Mouse (Mus musculus): ENCODE measurements around the gene Prkce. TPM values are rescaled to one million over a fixed set of nuclear protein-coding genes. Genes with fewer than 3 reads are reported as not detected.

The Prkce gene
- polyA plus RNA-seq, 2 experiments = 0.32 to 0.37 TPM

- Histone ChIP-seq H3K27me3 (ENCODE audit: control insufficient read depth, insufficient read depth, low read length) (no peaks in the 10 kb centered on the region), H3K4me2 (ENCODE audit: low read depth) (no peak overlapping the region), H3K9ac (replicated peaks) (no peak overlapping the region), H3K4me3 (ENCODE audit: insufficient read depth in 1 of 2, low read depth in 2 of 2, low read length in 2 of 2) (no peak overlapping the region), H3K36me3 (replicated peaks; ENCODE audit: control insufficient read depth, insufficient read depth, low read depth) (no peaks in the 10 kb centered on the region), H3K9me3 (ENCODE audit: control insufficient read depth, low read length) (no peaks in the 10 kb centered on the region), H3K4me1 (replicated peaks; ENCODE audit: control insufficient read depth in 2 of 2, insufficient read depth in 2 of 2, low read length in 1 of 2) (peaks cover 3 to 10% of the 10 kb centered on the region in 2 experiments; a peak in 3 of 4 replicates), H3K27ac (no peak overlapping the region)
- TF ChIP-seq CTCF (IDR thresholded peaks at IDR 0.05; ENCODE audit: low read depth) (no peak), EP300 (IDR thresholded peaks at IDR 0.05; ENCODE audit: low read depth) (no peak)
- ATAC-seq (ENCODE audit: insufficient read depth) (no peak), DNase-seq (ENCODE audit: low read depth in 3 of 3, low spot score in 3 of 3) (no peak)
- 60% methylated on average over 4 of the region's 4 CpGs for WGBS (ENCODE audit: insufficient replicate concordance)
These were observed 160.4 kb downstream of the Prkce start for GRCm38 (mm10) chr17:86327958-86328357.

- Histone ChIP-seq H3K27me3 (ENCODE audit: control insufficient read depth, insufficient read depth, low read length) (no peaks in the 10 kb centered on the region), H3K4me1 (replicated peaks; ENCODE audit: control insufficient read depth in 2 of 2, insufficient read depth in 2 of 2, low read length in 1 of 2) (peaks cover 0 to 4% of the 10 kb centered on the region in 2 experiments; a peak in 2 of 4 replicates), H3K9me3 (ENCODE audit: control insufficient read depth, low read length) (no peaks in the 10 kb centered on the region), H3K27ac (no peak overlapping the region), H3K9ac (replicated peaks) (no peak overlapping the region), H3K4me3 (ENCODE audit: insufficient read depth in 1 of 2, low read depth in 2 of 2, low read length in 2 of 2) (no peak overlapping the region), H3K36me3 (replicated peaks; ENCODE audit: control insufficient read depth, insufficient read depth, low read depth) (no peaks in the 10 kb centered on the region), H3K4me2 (ENCODE audit: low read depth) (peak overlapping the region; percentile 45)
- WGBS (ENCODE audit: insufficient replicate concordance) = 32% methylated on average over 16 of the region's 16 CpGs
- no peak for DNase-seq (ENCODE audit: low read depth in 3 of 3, low spot score in 3 of 3)
- TF ChIP-seq EP300 (IDR thresholded peaks at IDR 0.05; ENCODE audit: low read depth) (no peak), CTCF (IDR thresholded peaks at IDR 0.05; ENCODE audit: low read depth) (no peak)
- no peak for ATAC-seq (ENCODE audit: insufficient read depth)
These were observed 161.9 kb downstream of the Prkce start for GRCm38 (mm10) chr17:86329273-86330075.

GRCm38 (mm10) chr17:86330076-86330955 is 162.7 kb downstream of the Prkce start:
- Histone ChIP-seq H3K27me3 (ENCODE audit: control insufficient read depth, insufficient read depth, low read length) (no peaks in the 10 kb centered on the region), H3K4me2 (ENCODE audit: low read depth) (no peak overlapping the region), H3K27ac (no peak overlapping the region), H3K4me3 (ENCODE audit: insufficient read depth in 1 of 2, low read depth in 2 of 2, low read length in 2 of 2) (no peak overlapping the region), H3K4me1 (replicated peaks; ENCODE audit: control insufficient read depth in 2 of 2, insufficient read depth in 2 of 2, low read length in 1 of 2) (peaks cover 0 to 4% of the 10 kb centered on the region in 2 experiments; a peak in 2 of 4 replicates), H3K9me3 (ENCODE audit: control insufficient read depth, low read length) (no peaks in the 10 kb centered on the region), H3K36me3 (replicated peaks; ENCODE audit: control insufficient read depth, insufficient read depth, low read depth) (no peaks in the 10 kb centered on the region), H3K9ac (replicated peaks) (no peak overlapping the region)
- 67% methylated on average over 16 of the region's 16 CpGs for WGBS (ENCODE audit: insufficient replicate concordance)
- DNase-seq (ENCODE audit: low read depth in 3 of 3, low spot score in 3 of 3) (no peak), ATAC-seq (ENCODE audit: insufficient read depth) (no peak)
- TF ChIP-seq CTCF (IDR thresholded peaks at IDR 0.05; ENCODE audit: low read depth) (no peak), EP300 (IDR thresholded peaks at IDR 0.05; ENCODE audit: low read depth) (no peak)

GRCm38 (mm10) chr17:86331835-86332234 is 164.2 kb downstream of the Prkce start:
- Histone ChIP-seq H3K4me2 (ENCODE audit: low read depth) (no peak overlapping the region), H3K9ac (replicated peaks) (no peak overlapping the region), H3K9me3 (ENCODE audit: control insufficient read depth, low read length) (no peaks in the 10 kb centered on the region), H3K36me3 (replicated peaks; ENCODE audit: control insufficient read depth, insufficient read depth, low read depth) (no peaks in the 10 kb centered on the region), H3K27ac (no peak overlapping the region), H3K27me3 (ENCODE audit: control insufficient read depth, insufficient read depth, low read length) (no peaks in the 10 kb centered on the region), H3K4me1 (replicated peaks; ENCODE audit: control insufficient read depth in 2 of 2, insufficient read depth in 2 of 2, low read length in 1 of 2) (peaks cover 0 to 5% of the 10 kb centered on the region in 2 experiments; a peak in 2 of 4 replicates), H3K4me3 (ENCODE audit: insufficient read depth in 1 of 2, low read depth in 2 of 2, low read length in 2 of 2) (no peak overlapping the region)
- DNase-seq (ENCODE audit: low read depth in 3 of 3, low spot score in 3 of 3) = no peak
- no peak for TF ChIP-seq EP300 (IDR thresholded peaks at IDR 0.05; ENCODE audit: low read depth)
- no peak for TF ChIP-seq CTCF (IDR thresholded peaks at IDR 0.05; ENCODE audit: low read depth)
- no peak for ATAC-seq (ENCODE audit: insufficient read depth)
- 75% methylated on average over 8 of the region's 8 CpGs for WGBS (ENCODE audit: insufficient replicate concordance)

GRCm38 (mm10) chr17:86334990-86335389 is 167.4 kb downstream of the Prkce start:
- Histone ChIP-seq H3K4me1 (replicated peaks; ENCODE audit: control insufficient read depth in 2 of 2, insufficient read depth in 2 of 2, low read length in 1 of 2) (peaks cover 0 to 5% of the 10 kb centered on the region in 2 experiments; a peak in 2 of 4 replicates), H3K9me3 (ENCODE audit: control insufficient read depth, low read length) (no peaks in the 10 kb centered on the region), H3K27me3 (ENCODE audit: control insufficient read depth, insufficient read depth, low read length) (no peaks in the 10 kb centered on the region), H3K4me2 (ENCODE audit: low read depth) (no peak overlapping the region), H3K27ac (no peak overlapping the region), H3K9ac (replicated peaks) (no peak overlapping the region), H3K4me3 (ENCODE audit: insufficient read depth in 1 of 2, low read depth in 2 of 2, low read length in 2 of 2) (no peak overlapping the region), H3K36me3 (replicated peaks; ENCODE audit: control insufficient read depth, insufficient read depth, low read depth) (no peaks in the 10 kb centered on the region)
- 72% methylated on average over 4 of the region's 4 CpGs for WGBS (ENCODE audit: insufficient replicate concordance)
- ATAC-seq (ENCODE audit: insufficient read depth) = no peak
- no peak for DNase-seq (ENCODE audit: low read depth in 3 of 3, low spot score in 3 of 3)
- TF ChIP-seq EP300 (IDR thresholded peaks at IDR 0.05; ENCODE audit: low read depth) (no peak), CTCF (IDR thresholded peaks at IDR 0.05; ENCODE audit: low read depth) (no peak)
